Mouse (Mus musculus) lung, postnatal 14 days (tissue): Measurements from ENCODE around the gene Zfp446.
A peak's percentile ranks its signal among the peaks of the same experiment; 100 is the strongest.

Experiments
- DNase-seq: peaks from one replicate; pipeline ENCODE4 v3.0.0; 2021

Gene Zfp446

DNA sequence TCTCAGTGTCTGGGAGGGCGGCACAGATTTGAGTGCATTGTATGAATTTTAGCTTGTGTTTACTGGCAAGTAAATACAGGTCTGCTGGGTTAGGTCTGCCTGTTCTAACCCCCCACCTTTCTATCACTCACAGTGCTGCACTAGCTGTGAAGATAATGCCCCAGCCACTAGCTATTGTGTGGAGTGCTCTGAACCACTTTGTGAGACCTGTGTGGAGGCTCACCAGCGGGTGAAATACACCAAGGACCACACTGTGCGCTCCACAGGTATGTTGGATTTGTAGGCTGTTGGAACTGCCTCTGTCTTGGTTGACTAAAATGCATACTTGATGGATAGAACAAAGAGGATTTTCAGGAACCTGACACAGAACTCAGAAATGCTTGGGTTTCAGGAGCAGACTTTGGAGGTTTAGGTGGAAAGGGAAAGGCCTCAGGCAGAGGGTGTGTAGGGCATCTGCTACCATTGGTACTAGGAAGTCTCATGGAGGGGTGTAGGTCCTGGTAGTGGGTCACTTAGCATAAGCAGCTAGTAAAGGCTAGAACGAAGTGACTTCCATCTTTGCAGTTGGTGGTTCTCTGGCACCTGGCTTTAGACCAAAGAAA, 48.0 kb downstream of the Zfp446 start:
- no peak for DNase-seq

DNA sequence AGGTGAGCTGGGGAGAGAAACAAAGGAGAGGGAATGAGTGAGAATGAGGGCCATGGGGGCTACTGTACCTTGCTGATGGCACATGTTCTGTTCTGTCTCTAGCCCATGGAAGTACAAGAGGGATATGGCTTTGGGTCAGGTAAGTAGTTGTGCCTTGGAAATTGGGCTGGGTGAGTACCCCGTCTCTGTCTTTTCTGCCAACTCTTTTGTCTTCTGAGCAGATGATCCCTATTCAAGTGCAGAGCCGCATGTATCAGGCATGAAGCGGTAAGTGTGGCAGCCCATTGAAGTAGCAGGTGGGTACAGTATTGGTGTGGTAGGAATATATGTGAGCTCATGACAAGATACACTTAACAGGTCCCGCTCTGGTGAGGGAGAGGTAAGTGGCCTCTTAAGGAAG, 51.3 kb downstream of the Zfp446 start:
- DNase-seq, result no peak

DNA sequence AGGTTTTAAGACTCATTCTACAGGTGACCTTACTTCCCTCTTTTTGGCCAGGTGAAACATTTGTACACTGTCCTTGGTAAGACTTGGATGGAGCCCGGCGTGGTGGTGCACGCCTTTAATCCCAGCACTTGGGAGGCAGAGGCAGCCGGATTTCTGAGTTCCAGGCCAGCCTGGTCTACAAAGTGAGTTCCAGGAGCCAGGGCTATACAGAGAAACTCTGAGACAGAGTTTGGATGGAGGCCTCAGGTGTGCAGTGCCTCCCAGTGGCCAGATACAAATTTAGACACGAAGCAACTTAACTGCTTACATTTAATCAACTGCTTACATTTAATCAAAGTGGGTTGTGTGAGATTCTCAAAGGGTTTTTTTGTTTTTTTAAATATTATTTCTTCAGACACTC, 53.4 kb downstream of the Zfp446 start:
- DNase-seq, result no peak

DNA sequence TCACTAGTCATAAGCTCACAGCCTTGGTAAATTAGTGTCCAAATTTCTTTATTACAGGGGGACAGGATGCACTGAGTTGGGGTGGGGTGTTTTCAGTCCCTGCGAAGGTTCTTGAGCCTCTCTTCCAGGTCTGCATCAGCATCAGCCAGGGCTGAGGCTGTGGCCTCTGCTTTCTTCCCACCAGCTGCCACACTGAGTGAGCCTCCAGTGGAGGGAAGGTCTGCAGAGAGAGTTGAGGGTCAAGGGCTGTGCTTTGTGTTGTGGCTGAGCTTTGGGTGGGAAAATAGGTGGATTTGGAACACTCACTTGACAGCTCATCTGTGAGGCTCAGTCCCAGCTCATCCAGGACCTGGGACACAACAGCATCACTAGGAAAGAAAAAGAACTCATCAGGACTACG, 54.3 kb downstream of the Zfp446 start:
- no peak for DNase-seq

DNA sequence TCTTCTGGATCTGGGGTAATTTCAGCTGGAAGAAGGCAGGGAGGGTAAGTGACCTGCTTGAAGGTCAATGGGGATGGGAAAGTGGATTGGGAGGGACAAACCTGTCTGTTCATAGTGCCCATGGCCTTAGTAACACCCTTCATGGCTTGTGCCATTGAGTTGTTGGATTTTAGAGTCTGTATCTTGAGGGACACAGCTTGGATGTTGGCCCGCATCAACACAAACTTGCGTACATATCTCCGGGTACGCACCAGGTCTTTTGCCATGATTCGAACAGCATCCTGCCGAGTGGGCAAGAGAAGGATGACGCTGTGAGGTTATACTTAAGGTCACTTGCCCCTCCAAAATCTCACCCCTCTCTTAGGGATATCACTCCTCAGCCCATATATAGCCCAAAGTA, 54.9 kb downstream of the Zfp446 start:
- DNase-seq, result no peak

DNA sequence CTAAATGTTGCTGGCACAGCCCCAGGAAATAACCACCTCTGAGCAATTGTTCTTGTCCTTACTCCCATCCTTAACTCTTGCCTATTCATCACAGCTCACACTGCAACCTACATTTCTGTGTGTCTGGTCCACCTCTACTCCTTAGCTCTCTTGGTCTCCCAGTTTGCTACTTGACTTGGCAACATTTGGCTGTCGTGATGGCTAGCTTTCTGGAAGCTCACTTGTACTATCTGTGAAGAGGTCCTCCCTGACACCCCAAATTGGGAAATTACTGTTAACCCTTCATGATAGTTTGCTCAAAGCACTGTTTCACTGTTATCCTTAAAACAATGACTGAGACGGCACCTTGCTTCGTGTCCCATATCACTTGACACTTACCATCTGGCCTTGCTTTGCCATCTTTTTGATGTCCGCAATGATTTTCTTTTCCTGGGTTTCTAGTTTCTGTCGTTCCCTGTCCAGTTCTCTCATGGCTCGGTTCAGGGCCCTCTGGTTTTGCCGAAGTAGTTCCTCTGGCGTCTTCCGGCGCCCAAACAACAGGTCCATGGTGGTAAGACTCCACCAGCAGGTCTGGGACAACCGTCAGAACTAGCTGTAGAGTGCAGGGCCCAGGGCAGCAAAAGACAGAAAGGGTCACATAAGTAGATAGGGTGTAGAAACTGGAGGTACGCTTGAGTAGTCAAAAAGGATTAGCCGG, 56.0 kb downstream of the Zfp446 start:
- no peak for DNase-seq

DNA sequence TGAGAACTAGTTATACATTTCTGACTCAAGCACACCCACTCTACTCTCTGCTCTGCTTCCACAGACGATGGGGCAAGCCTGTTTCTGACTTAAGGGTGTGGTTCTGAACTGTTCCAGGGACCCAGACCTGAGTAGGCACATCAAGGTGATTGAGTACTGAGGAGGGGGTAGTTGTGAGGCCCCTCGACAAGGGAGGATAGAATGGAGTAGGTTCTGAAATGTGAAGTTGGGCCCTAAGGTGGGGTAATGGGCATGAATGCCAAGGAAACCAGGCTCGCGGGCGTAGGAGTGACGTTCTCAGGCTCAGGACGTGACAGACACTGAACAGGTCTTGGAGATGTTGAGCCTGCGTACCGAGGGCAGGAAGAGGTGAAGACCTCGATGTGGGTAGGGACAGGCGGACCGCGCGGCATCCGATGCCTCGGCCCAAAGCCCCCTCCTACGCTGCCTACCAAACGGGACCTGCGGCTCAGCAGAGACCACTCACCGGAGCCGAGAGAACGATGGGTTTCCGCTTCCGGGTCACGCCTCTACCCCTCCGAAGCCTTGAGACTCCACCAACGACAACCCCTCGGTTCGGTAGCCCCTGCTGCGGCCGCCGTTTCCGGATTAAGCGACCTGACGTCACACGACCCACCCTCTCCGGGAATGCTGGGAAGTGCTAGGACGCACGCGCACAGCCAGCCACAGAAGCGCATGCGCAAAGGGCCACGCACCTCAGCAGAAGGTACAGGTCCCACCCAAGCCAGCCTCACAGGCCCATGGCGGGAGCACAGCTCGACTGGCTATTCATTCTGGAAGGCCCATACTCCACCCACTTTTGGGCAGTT, 56.7 kb downstream of the Zfp446 start, which contains the start of gene Chmp2a:
Gene Chmp2a, minus strand, starts transcription at position 660 of the 830 bp plus-strand sequence.
- DNase-seq, result peak; percentile 98
